Mouse (Mus musculus): Measurements from ENCODE around the gene Hepacam. TPM values are rescaled to one million over a fixed set of nuclear protein-coding genes. Genes with fewer than 3 reads are reported as not detected.

The Hepacam gene
- polyA plus RNA-seq (2015; fragmentation: Illumina TruSeq; extraction: RNeasy Lipid Tissue Mini Kit (QIAGEN cat#74804); ENCODE audit: low read depth, low replicate concordance) = 63.0 TPM

GRCm38 (mm10) chr9:37367301-37368080 is at the start of gene Hepacam:
TSS of gene Hepacam (plus strand) at chr9:37367351.

GRCm38 (mm10) chr9:37347988-37348642 is 19.0 kb upstream of the Hepacam start, which contains the start of gene Ccdc15:
TSS of gene Ccdc15 (minus strand) at chr9:37348432.

DNA sequence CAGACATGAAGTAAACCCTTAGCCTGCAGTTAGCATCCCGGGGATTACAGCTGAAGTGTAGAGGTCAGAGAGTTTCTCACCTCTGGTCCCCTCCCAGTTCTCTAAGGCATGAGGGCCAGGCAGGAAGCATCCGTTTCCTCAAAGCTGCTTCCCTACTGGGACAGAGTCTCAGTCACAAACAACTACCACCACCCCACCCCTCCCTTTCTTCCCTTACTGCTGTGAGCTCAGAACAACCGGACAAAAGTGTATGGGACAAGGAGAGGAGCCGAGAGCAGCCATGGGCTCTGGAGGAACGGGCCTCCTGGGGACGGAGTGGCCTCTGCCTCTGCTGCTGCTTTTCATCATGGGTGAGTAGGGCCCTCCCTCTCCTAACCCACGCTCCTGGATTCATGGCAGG is 34.7 kb downstream of the Hepacam start, which contains the start of gene Robo4:
TSS of gene Robo4 (plus strand) at position 96 of the 400 bp plus-strand sequence.

DNA sequence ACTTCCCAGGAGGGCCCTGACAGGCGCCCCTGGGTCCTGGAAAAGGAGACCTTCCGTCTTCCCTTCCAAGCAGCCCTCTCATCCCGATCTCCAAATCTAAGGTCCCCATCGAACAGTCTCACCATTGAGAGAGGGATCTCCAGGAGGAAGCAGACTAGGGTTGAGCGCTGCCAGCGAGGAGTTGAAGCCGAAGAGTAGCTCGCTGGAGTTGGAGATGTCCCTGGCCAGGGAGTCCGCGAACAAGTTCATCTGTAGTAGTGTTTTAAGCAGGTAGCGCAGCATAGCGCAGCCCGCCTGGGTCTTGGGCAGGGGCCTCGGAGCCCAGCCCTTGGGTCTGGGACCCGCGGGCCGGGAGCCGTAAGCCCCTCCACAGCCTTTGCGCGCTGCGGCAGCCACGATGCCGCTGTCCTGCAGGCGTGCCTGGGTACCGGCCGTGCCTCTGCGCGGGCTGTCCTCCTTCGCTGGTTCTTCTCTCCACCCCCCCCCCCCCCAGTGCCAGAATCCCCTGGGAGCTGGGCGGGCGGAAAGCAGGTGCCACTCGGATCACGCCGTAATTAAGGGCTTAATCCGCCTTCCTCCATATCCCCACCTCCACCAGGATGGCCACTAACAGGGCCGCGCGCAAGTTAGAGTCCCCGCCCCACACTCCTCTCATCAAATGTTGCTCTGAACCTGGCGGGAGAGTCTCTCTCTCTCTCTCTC is 65.7 kb downstream of the Hepacam start, which contains the start of gene Robo3:
TSS of gene Robo3 (minus strand) at position 527 of the 702 bp plus-strand sequence.

Other genes starting within 250 kb of the Hepacam start
- 46.7 TPM for gene Pknox2, start 219.9 kb upstream of the Hepacam start, polyA plus RNA-seq (2015; fragmentation: Illumina TruSeq; extraction: RNeasy Lipid Tissue Mini Kit (QIAGEN cat#74804); ENCODE audit: low read depth, low replicate concordance)
- 16.8 TPM for gene Tmem218, start 159.1 kb upstream of the Hepacam start, polyA plus RNA-seq (2015; fragmentation: Illumina TruSeq; extraction: RNeasy Lipid Tissue Mini Kit (QIAGEN cat#74804); ENCODE audit: low read depth, low replicate concordance)
- 2.3 TPM for gene Slc37a2, start 111.6 kb upstream of the Hepacam start, polyA plus RNA-seq (2015; fragmentation: Illumina TruSeq; extraction: RNeasy Lipid Tissue Mini Kit (QIAGEN cat#74804); ENCODE audit: low read depth, low replicate concordance)
- gene Ccdc15, start 18.9 kb upstream of the Hepacam start, polyA plus RNA-seq (2015; fragmentation: Illumina TruSeq; extraction: RNeasy Lipid Tissue Mini Kit (QIAGEN cat#74804); ENCODE audit: low read depth, low replicate concordance) = 1.9 TPM
- 3.5 TPM for gene Robo4, start 34.5 kb downstream of the Hepacam start, polyA plus RNA-seq (2015; fragmentation: Illumina TruSeq; extraction: RNeasy Lipid Tissue Mini Kit (QIAGEN cat#74804); ENCODE audit: low read depth, low replicate concordance)
- 18.1 TPM for gene Robo3, start 65.9 kb downstream of the Hepacam start, polyA plus RNA-seq (2015; fragmentation: Illumina TruSeq; extraction: RNeasy Lipid Tissue Mini Kit (QIAGEN cat#74804); ENCODE audit: low read depth, low replicate concordance)
- gene Msantd2, start 122.0 kb downstream of the Hepacam start, polyA plus RNA-seq (2015; fragmentation: Illumina TruSeq; extraction: RNeasy Lipid Tissue Mini Kit (QIAGEN cat#74804); ENCODE audit: low read depth, low replicate concordance) = 22.5 TPM
- gene Esam, start 160.7 kb downstream of the Hepacam start, polyA plus RNA-seq (2015; fragmentation: Illumina TruSeq; extraction: RNeasy Lipid Tissue Mini Kit (QIAGEN cat#74804); ENCODE audit: low read depth, low replicate concordance) = 23.7 TPM
- 5.3 TPM for gene Vsig2, start 171.9 kb downstream of the Hepacam start, polyA plus RNA-seq (2015; fragmentation: Illumina TruSeq; extraction: RNeasy Lipid Tissue Mini Kit (QIAGEN cat#74804); ENCODE audit: low read depth, low replicate concordance)
- 1,626 TPM for gene Nrgn, start 185.6 kb downstream of the Hepacam start, polyA plus RNA-seq (2015; fragmentation: Illumina TruSeq; extraction: RNeasy Lipid Tissue Mini Kit (QIAGEN cat#74804); ENCODE audit: low read depth, low replicate concordance)
- 19.7 TPM for gene Siae, start 188.3 kb downstream of the Hepacam start, polyA plus RNA-seq (2015; fragmentation: Illumina TruSeq; extraction: RNeasy Lipid Tissue Mini Kit (QIAGEN cat#74804); ENCODE audit: low read depth, low replicate concordance)
- 9.7 TPM for gene Spa17, start 246.4 kb downstream of the Hepacam start, polyA plus RNA-seq (2015; fragmentation: Illumina TruSeq; extraction: RNeasy Lipid Tissue Mini Kit (QIAGEN cat#74804); ENCODE audit: low read depth, low replicate concordance)

All from brain, adult 10 weeks (tissue).